Mouse (Mus musculus): ENCODE results near the gene Tmem59.

- TF ChIP-seq EP300 (IDR thresholded peaks at IDR 0.05; ENCODE audit: low read depth) (no peak), CTCF (IDR thresholded peaks at IDR 0.05; ENCODE audit: low read depth) (no peak)
Observed at GRCm38 (mm10) chr4:107130534-107130933, 47.7 kb upstream of the Tmem59 start.
